Mouse (Mus musculus) mesoderm, embryonic 11.5 days (tissue): ENCODE results near the gene Zfp428.
A peak's percentile ranks its signal among the peaks of the same experiment; 100 is the strongest.

Source experiments
- DNase-seq: peaks from one replicate; pipeline ENCODE4 v3.0.0-alpha.2; 2012; ENCODE audit warnings: low read depth, low spot score

The Zfp428 gene

DNA sequence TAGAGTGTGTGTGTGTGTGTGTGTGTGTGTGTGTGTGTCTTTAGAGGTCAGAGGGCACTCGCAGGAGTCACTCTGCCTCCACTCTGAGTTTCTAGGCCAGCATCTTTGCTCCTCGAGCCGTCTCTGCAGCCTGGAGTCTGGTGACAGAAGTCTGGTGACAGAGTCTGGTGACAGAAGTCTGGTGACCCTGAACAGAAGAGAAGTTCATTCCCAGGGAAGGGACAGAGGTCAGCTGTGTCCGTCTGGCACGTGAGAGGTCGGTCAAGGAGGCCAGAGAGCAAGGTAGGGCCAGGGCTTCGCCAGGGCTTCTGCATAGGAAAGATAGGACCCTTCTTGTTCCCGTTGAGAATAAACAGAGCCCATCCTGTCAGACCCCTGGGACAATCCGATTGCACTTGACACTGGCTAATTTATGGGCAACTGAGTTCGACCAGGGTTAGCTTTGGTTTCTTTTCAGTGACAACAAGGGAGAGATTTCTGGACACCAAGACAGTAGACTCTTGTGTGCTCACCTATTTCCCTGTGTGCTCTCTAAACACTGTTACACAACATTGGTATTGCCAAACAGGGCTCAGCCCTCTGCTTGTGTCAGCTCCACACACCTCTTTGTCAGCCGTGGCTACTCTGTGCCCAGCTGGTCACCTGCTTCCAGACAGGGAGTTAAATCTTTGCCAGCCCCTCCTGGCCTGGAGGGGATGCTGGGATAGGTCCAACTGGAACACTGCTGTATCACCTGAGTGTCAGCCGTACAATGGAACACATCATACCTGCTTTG is 45.4 kb downstream of the Zfp428 start:
- no peak for DNase-seq

DNA sequence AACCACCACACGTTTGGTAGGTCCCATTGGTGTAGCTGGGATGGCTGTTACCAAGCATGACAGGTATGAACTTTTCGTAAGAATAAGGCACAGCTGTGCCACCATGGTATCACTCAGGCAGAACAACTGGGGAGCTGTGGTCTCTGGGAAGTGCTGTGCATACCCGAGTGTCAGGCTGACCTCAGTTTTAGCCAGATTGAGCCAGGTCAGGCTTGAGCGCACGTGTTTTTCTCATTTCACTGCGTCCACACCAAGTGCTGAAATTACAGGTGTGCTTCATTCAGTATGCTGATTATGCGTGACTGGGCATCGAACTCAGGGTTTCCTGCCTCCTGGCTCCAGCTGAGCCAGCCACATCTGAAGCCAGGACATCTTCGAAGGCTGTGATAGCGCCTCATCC is 49.0 kb downstream of the Zfp428 start:
- DNase-seq = no peak

DNA sequence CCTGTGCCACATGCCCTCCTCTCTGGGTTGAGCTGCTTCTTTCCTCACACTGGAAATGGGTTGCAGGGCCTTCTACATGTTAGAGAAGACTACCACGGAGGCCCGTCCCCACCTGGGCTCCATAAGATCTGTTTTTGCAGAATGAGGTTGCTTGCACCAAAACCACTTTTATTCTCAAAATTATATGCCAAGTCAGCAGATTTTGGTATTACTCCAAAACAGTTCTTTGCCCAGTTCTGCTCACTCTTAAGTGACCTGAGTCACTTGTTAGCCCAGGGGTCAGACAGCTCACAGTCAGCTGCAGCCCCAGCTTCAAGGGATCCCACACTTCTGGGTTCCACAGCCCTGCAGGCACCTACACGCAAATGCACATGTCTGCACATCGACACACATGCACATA is 54.6 kb downstream of the Zfp428 start:
- DNase-seq = no peak

DNA sequence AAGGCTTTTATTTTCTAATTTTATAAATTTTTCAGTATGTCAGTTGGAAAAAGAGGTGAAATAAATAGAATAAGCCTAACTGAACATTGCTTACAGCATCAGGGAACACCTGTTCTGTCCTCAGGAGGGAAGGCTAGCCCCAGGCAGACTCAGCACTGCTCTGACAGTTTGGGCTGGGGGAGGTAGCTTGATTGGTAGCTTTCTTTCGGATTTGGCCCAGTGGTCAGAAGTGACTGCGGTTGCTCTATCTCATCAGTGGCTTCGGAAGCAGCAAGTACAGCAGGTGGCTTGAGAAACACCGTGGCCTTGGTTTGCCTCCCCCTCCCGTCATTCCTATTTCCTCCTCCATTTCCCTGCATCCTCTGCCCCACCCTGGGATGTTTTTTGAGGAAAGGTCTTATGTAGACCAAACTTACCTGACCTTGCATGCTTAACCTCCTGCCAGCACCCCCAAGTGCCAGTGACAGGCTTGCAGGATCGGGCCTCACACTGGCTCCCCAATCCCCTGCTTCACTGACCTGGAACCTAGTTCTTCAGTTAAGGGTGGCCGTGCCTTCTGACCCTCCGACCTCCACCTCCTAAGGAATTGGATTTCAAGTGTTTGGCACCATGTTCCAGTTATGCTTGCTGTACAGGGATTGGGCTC is 56.5 kb downstream of the Zfp428 start:
- no peak for DNase-seq

DNA sequence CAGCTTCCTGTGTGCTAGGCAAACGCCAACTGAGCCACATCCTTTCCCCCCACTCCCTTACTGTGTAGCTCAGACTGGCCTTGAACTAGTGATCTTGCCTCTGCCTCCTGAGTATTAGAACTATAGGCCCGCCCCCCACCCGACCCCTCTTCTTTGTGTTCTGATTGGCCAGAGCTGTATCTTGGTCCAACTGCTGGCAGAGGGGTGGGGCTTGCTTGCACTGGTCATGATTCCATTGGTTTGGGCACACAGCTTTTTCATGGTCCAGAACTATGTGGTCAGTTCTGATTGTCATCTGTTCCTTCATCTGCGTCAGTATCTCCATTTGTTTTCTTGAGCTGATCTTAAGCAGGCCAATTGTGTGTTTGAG is 57.0 kb downstream of the Zfp428 start:
- no peak for DNase-seq

DNA sequence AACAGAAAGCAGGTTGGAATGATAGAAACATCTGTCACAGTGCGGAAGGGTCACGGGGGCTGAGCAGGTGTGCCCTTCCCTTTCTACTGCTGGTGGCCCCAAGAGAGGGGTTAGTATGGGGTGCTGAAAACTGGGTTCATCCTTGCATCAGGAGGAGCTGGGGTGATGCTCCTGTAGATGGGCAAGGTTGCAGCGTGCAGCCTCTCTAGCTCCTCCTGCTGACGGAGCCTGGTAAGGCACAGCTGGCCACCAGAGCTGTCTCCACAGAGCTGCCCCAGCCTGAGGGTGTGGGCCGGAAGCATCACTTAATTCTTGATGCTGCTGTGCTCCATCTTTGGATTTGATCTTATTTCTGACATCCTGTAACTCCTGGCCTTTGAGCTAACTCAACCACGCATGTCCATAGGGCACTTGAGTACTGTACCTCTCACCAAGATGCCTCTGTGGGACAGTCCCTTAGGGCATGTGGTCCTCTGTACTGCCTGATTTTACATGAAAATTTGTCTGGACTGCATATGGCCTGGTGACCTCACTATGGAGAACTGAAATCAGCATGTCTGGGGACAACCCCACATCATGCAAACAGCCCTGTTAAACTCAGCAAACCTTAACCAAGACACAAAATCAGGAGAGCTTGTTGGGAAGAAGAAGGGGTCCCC is 57.9 kb downstream of the Zfp428 start:
- peak; percentile 71 for DNase-seq
